Mouse (Mus musculus) adrenal gland, adult 18-20 months (tissue): ENCODE measurements around the gene Rcan1. TPM values are rescaled to one million over a fixed set of nuclear protein-coding genes. Genes with fewer than 3 reads are reported as not detected.
A peak's percentile ranks its signal among the peaks of the same experiment; 100 is the strongest.
"Not testable (repeated sequence)": the region's sequence is repeated elsewhere in the genome, so short reads cannot be mapped to it uniquely, and the experiment has no call there.

Experiments used
- DNase-seq, 2 experiments: peaks; one replicate each; pipeline ENCODE4 v3.0.0; 2021 to 2022; ENCODE audit warnings: low spot score in 2 of 2
- long read RNA-seq, 2 experiments: library from polyadenylated mRNA; stranded (forward); transcript quantifications; one replicate each; pipeline ENCODE4 v2.0.0; 2021
- total RNA-seq, 2 experiments: library from RNA; stranded (reverse); gene quantifications; 1 replicate in 1 of 2; 2 replicates in 1 of 2; pipeline ENCODE4 v1.2.3; 2021

The Rcan1 gene
- total RNA-seq: 10 to 100 TPM; 14.8 to 26.7 TPM
- long read RNA-seq, experiment 1, transcript Rcan1-202 (4 exons, 2,324 nt): major isoform, 43 of 49 reads
- long read RNA-seq, experiment 1, transcript Rcan1-201 (4 exons, 2,190 nt): minor isoform, 6 of 49 reads
- long read RNA-seq, experiment 1, partial matches to known transcripts: 0 of 49 reads
- long read RNA-seq, experiment 1, other reads (novel, unspliced or antisense): 0 of 49 reads
- long read RNA-seq, experiment 2, transcript Rcan1-202 (4 exons, 2,324 nt): major isoform, 59 of 67 reads
- long read RNA-seq, experiment 2, partial matches to known transcripts: 3 of 67 reads
- long read RNA-seq, experiment 2, other reads (novel, unspliced or antisense): 3 of 67 reads

- DNase-seq: no peak
These were observed at the start of gene Rcan1 for GRCm38 (mm10) chr16:92470706-92471105. Gene Rcan1, minus strand, starts transcription at chr16:92470867.

GRCm38 (mm10) chr16:92519820-92520492 is 49.3 kb upstream of the Rcan1 start:
- DNase-seq: peak; percentile 7 to 24

- DNase-seq: no peak
These were observed 48.1 kb upstream of the Rcan1 start for GRCm38 (mm10) chr16:92518718-92519117.

- no peak for DNase-seq
These were observed 45.5 kb upstream of the Rcan1 start for GRCm38 (mm10) chr16:92516139-92516538.

GRCm38 (mm10) chr16:92514896-92515295 is 44.2 kb upstream of the Rcan1 start:
- not testable (repeated sequence) for DNase-seq

- peak in 1 of 2 experiments; percentile 22 for DNase-seq
These were observed 41.2 kb upstream of the Rcan1 start for GRCm38 (mm10) chr16:92511773-92512391.

GRCm38 (mm10) chr16:92510835-92511772 is 40.4 kb upstream of the Rcan1 start:
- DNase-seq: no peak

- DNase-seq: no peak
These were observed 36.9 kb upstream of the Rcan1 start for GRCm38 (mm10) chr16:92507573-92507972.

GRCm38 (mm10) chr16:92503105-92503504 is 32.4 kb upstream of the Rcan1 start:
- DNase-seq: no peak

GRCm38 (mm10) chr16:92500534-92500933 is 29.9 kb upstream of the Rcan1 start:
- no peak for DNase-seq

GRCm38 (mm10) chr16:92499324-92499723 is 28.7 kb upstream of the Rcan1 start:
- no peak for DNase-seq

- DNase-seq: no peak
These were observed 27.9 kb upstream of the Rcan1 start for GRCm38 (mm10) chr16:92498589-92498981.

GRCm38 (mm10) chr16:92497851-92498588 is 27.4 kb upstream of the Rcan1 start:
- no peak for DNase-seq

GRCm38 (mm10) chr16:92489356-92489755 is 18.7 kb upstream of the Rcan1 start:
- DNase-seq: no peak

- no peak for DNase-seq
These were observed 17.8 kb upstream of the Rcan1 start for GRCm38 (mm10) chr16:92488456-92488855.

GRCm38 (mm10) chr16:92487489-92487888 is 16.8 kb upstream of the Rcan1 start:
- no peak for DNase-seq

- DNase-seq: no peak
These were observed 16.4 kb upstream of the Rcan1 start for GRCm38 (mm10) chr16:92487086-92487485.

GRCm38 (mm10) chr16:92485436-92485835 is 14.8 kb upstream of the Rcan1 start, which contains the start of gene Clic6:
Gene Clic6, plus strand, starts transcription at chr16:92485736.
- no peak for DNase-seq

- DNase-seq: peak; percentile 52 to 59
These were observed 8.0 kb upstream of the Rcan1 start for GRCm38 (mm10) chr16:92478561-92479150.
